Mouse (Mus musculus): ENCODE data around the gene Bcl2l11.
"Not testable (repeated sequence)": the region's sequence is repeated elsewhere in the genome, so short reads cannot be mapped to it uniquely, and the experiment has no call there.

Bcl2l11 gene

DNA sequence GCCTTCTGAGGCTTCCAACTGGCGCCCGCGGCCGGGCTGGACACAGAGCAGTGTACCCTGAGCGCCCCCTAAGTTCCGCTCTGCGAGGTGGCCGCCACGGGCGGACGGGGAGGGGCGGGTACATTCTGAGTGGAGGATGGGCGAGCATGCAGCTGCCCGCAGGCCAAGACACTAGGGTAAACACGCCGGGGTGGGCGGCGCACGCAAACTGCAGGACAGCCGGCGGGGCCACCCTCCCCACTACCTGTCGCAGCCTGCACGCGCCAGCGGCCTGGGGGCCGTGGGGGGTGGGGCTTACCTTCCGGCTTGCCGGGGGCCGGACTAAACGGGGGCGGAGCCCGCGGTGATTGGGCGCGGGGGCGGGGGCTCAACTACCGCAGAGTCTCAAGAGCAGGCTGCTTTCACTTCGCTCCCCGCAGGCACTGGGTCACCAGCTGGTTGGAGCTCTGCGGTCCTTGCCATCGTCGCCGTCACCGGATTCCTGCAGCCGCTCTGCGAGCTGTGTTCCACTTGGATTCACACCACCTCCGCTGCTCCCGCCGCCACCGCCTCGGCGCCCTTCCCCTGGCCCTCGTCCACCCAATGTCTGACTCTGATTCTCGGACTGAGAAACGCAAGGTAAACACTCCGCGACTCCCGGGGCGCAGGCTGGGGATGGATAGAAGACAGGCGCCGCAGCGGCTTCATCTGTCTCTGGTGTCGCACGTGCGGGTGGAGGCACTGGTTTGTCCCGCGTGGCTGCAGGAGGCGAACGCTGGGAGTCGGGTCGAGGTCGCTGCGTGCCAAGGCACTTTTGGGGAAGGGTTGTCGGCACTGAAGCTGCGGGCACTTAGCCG lies at the start of gene Bcl2l11:
TSS of gene Bcl2l11 (plus strand) at position 404 of the 836 bp plus-strand sequence.
- DNase-seq (ENCODE audit: low spot score in 2 of 2): peak; percentile 98 to 99

DNA sequence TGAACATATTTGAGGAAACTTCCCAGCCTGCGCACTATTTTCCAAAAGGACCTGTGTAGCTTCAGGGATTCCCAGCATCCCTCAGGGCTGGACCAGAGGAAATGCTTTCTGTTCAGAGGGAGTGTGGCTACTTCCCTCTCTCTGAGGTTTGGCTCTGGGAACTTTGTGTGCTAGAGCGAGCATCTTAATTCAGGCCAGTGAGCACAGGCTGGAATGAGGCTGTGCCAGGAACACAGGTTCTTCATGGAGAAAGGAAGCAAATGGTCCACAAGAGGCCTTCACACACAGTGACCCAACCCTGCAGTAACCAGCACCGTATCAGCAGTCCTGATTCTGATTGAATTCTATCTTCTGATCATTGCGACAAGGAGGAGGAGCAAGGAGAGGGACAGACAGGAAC lies 48.9 kb upstream of the Bcl2l11 start:
- no peak for DNase-seq (ENCODE audit: low spot score in 2 of 2)

DNA sequence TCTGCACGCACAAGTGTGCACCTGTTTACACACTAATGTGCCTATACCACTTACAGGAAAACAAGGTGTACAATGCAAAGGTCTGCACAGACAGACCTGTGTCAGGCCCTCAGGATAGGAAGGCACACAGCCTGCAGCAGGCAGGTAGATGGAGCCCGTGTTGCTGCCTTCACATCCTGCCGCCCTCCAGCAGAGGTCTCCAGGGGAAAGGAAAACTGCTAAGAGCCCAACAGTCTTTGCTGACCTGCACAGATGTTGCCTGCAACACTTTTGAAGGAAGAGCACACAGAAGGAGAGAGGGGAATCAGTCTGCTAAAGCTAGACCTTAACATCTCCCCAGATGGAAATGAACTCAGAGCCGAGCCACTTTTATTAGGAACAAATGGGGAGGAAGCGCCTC lies 47.0 kb upstream of the Bcl2l11 start:
- no peak for DNase-seq (ENCODE audit: low spot score in 2 of 2)

DNA sequence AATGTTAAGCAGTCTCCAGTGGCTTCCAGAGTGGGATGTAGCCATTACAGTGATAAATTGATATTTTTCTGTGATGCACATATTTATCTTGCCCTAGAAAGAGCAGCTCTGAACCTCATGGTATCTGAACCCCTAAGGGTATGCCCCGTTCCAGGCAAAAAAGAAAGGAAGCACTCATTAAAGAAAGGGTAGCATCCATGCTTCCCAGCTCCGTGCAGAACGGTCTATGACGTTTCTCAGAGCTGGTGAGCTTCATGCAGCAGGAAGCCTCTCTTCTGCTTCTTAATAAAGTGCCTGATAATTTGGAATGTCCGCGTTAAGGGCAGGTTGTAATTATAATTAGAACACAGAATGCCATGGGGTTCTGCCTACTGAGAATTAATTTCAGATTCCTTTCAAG lies 46.5 kb upstream of the Bcl2l11 start:
- no peak for DNase-seq (ENCODE audit: low spot score in 2 of 2)

DNA sequence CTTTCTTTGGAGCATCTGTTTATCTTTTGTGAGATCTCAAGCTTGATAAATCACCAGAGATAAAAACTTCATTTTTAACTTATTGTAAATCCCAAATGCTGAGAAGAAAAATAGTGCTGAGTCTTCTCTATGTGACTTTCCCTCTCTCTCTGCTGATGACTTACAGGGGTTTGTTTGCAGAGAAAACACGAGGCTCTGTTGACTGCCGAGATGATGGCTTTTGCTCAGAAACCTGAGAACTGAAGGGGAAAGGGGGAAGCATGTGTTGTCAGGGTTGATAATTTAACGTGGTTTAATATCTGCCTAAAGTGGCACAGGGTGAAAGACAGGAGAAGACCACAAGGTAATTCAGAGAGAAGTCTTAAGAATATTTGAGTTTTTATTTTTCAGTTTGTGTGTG lies 42.0 kb upstream of the Bcl2l11 start:
- DNase-seq (ENCODE audit: low spot score in 2 of 2): no peak

DNA sequence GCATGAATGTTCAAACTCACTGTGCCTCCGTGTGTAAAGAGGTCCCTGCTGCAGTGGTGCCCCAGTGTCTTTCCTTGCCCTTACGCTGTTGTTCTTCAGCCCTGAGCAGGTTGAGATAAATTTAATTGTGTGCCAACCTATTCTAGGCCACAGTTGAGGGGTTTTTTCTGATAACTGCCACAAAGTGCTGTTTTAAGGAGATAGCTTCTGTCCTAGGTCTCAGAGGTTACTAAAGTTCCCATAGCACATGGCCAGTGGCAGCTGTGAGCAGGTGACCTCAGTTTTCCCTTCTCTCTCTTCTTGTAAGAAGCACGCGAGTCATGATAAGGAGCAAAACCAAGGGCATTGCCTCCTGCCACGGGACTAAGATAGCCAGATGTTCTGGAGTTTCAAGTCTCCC lies 41.2 kb upstream of the Bcl2l11 start:
- DNase-seq (ENCODE audit: low spot score in 2 of 2): no peak

DNA sequence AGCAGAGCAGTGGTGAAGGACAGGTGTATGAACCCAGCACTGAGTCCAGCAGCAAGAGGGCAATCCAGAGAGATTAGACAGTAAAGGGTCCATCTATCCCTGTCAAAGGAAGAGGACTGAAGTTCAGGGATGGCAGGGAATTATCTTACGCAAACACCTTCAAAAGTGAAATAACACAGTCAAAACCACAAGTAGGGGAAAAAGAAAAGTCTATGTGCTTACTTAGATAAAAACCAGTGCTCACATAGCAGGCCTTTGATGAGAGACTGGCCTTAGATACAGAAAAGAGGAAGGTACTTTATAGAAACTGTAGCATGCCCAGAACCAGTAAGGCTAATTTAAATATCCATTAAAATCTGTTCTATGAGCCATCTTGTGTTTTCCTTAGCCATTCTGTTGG lies 40.4 kb upstream of the Bcl2l11 start:
- no peak for DNase-seq (ENCODE audit: low spot score in 2 of 2)

DNA sequence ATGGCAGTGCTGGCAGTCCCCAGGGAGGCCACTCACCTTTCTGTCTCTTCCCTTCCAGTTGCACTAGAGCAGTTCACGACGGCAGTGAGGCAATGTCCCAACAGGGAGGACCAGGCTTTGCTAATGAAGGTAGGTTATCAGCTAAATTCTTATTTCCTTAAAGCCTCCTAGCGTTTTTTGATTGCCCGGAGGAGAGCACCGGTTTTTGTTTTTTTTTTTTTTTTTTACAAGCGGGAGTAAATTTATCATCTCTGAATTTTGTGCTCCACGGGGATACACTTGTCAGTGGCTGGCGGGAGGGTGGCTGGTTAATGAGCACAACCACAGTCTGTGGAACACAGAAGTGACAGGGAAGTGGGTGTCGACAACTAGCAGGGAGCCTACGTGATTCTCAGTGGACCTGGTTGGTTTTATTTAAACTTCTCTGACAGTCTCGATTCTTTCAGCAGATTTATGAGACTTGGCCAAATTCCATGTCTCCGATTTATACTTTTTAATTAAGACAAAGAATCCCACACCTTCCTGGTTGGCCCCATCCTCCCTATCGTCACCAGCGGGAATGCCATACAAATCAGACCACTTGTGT lies 39.4 kb upstream of the Bcl2l11 start:
- DNase-seq (ENCODE audit: low spot score in 2 of 2): no peak

DNA sequence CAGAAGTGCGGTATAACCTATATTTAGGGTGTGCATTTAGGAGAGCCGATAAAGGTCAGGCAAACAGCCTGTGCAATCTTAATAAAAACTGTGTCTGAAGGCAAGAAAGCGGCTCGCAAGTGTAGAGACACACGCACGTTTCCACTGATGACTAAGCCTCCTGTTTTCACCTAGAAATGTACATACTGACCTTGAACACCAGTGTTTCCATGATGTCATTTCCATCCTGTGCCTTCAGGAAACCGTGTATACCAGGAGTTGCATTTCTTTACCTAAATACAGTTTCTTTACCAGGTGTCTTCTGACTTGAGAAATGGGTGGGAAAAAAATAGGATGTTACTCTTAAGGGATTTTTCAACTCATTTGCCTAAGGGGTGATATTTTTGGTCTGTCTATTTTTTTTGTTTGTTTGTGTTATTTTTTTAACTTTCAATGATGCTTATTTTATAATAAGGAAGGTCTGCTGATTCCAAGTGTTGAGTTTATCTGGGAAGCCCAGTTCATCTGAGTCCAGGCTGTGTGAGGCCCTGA lies 38.8 kb upstream of the Bcl2l11 start:
- DNase-seq (ENCODE audit: low spot score in 2 of 2): no peak

DNA sequence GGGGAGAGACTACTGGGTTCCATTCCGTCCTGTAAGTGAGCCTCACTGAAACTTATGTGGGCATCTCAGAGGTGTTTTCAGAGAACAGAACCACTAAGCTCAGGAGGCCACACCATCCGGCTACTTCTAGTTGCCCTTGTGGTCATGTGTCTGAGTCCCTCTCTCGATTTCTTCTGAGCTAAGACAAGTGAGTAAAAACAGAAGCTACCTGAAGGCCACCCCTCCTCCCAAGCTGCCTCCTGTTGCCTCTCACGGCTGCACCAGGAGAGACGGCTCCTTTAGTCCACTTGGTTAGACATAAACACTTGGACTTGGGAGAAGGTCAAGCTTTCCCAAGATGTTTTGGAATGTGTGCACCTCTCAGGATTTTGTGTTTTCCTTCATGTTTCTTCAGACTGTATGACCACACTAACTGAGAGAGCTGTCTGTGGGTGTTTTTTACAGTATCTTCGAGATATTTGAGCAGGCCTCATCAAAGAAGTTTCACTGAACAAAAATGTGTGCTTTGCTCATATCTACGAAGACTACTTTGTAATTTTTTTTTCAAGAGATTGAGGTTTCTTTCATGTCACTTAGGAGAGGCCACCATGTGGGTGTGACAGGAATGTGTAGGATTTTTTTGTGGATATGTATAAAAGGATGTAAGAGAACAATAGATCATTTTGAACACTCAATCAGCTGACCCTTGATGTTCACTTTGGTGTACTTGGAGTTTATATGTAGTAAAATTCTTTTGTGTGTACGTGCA lies 37.9 kb upstream of the Bcl2l11 start:
- no peak for DNase-seq (ENCODE audit: low spot score in 2 of 2)

DNA sequence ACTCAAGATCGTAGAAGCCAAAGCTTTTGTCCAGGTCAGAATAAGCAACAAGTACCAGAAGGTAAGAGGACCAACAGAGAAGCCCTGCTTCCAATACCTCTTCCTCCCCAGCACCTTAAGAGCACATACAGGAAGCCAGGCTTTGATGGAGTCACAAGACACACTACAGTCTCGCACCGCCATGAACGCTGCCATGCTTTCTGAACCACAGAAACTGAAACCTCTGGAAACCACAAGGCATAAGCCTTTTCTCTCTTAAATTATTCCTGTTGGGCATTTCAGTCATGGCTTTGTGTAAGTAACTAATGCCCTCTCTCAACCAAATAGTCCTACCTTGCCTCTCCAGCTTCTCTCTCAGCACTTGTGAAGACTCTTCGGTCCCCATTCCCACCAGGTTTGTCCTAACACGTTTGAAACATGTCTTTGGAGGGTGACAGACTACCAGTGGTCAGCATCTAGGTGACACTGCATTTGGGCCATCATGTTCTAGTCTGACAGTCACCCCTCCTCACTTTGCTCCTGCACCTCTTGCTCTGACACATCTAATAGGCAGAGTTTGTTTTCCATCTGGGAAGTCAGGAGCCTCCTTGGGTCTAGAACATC lies 35.5 kb upstream of the Bcl2l11 start:
- DNase-seq (ENCODE audit: low spot score in 2 of 2): no peak

DNA sequence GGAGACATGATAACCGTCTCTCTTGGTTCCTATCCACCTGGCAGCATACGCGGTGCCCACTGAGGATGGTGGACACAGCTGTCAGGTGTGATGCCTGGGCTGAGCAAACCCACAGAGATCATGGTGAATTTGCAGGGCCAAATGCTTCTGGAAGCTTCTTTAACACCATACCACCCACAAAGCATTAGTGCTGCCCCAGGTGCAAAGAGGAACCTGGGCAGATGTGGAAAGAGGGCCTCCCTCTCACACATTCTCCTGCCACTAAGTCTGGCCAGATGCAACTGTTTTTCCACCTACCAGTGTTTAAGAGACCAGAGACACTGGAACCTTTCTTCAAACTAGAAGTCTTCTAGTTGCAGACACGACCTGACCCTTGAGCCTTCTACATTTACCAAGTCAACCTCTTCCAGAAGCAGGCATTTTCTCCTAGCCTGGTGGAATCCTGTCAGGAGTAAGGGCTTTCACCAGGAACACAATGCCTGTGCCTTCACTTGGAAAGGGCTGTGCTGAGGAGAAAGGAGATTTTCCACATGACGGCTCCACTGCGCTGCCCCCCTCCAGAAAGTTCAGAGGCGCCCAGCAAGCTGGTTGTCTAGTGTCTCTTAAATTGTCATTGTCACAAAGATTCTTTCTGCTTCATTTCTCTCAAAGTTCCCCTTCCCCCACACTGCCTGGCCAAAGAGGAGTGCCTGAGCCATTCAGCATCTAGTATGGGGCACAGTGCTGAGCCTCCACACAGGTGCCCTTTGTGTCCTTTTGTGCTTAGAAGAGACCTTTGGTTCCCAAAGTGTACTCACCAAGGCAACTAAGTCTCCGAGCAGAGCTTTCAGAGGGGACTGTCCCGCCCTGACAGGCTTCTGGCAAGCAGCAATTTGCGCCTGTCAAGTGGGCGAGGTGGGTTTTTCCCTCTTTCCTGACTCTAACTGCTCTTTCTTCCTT lies 34.1 kb upstream of the Bcl2l11 start:
- peak in 1 of 2 experiments; percentile 44 for DNase-seq (ENCODE audit: low spot score in 2 of 2)

DNA sequence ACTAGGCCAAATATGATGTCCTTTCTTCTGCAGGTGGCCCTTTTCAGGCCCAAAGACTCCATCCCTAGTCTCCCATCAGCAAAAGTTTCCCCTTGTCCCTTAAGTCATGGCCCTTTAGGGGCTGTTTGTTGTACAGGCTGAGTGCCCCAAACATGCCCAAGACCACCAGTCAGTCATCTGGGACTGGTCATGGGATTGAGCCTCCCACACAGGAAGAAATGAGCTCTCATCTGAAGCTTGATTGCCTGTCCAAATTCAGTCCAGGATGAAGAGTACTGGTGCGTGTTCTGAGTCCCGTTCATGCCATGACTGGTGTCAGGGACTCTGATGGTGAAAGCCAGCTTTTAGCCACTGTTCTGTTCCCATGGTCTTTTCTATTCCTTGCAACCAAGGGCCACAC lies 33.4 kb upstream of the Bcl2l11 start:
- no peak for DNase-seq (ENCODE audit: low spot score in 2 of 2)

DNA sequence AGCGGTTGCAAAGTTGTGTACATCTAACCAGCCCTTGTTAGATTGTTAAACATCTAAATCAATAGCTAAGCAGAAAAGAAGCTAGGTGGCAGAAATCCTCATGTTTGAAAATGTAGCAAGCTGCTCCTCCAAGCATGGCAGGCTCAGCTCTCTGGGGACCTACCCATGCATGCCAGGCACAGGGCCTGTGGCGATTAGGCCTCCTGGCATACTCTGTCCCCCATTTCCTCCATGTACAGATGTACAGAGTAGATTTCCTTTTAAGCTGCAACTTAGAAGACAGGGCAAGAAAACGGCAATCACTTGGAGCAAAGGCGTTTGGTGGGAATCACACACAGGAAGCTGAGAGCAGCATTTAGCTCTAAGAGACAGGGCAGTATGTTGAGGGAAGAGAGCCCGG lies 31.6 kb upstream of the Bcl2l11 start:
- peak in 1 of 2 experiments; percentile 39 for DNase-seq (ENCODE audit: low spot score in 2 of 2)

DNA sequence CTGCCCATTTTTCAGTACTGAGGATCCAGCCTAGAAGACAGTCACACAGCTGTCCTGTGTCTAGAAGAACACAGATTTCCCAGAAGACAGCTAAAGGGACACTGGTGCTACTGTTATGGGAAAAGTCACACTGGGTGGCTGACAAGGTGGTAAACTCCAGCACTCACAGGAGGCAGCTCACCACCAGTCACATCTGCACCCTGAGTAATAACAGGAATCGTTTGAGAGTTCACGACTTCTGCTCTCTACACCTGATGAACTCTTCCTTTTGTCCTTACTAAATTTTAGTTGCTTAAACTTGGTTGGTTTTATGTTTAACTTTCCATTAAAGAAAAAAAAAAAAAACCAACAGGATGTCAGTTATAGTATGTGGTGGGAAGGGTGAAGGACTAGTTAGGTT lies 31.2 kb upstream of the Bcl2l11 start:
- no peak for DNase-seq (ENCODE audit: low spot score in 2 of 2)

DNA sequence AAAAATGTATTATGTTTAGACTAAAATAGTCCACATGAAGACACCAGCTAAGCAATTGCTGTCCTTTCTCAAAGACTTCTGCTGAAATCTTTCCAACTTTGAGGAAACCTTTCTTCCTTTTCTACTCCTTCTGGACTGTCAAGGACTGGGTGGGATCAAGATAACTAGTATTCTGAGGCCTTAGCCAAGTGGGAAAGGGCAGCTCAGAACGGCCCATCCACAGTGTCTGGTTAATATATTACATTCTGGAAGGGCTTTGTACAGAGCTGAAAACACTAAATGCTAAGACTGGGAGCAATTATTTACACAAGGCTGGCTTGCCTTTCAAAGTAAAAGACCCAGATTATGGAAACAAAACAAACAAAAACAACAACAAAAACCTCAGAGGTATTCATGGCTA lies 30.6 kb upstream of the Bcl2l11 start:
- DNase-seq (ENCODE audit: low spot score in 2 of 2): no peak

DNA sequence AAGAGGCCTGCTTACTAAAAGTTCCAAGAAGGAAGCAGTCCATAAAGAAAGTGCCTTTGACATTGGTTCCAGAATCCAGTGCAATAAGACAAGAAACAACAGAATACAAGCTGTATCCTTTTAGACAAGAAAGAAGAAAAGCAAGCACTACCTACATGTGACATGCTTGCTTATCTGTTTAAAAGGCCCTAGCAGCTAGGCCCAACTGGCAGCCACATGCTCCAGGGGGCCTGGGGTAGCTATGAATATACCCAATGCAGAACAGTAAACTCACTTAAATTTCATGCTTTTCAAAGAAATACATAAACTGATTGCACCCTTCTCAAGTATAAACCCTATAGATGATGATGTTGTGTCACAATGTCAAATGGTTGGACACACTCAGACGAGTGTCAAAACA lies 29.8 kb upstream of the Bcl2l11 start:
- DNase-seq (ENCODE audit: low spot score in 2 of 2): no peak

DNA sequence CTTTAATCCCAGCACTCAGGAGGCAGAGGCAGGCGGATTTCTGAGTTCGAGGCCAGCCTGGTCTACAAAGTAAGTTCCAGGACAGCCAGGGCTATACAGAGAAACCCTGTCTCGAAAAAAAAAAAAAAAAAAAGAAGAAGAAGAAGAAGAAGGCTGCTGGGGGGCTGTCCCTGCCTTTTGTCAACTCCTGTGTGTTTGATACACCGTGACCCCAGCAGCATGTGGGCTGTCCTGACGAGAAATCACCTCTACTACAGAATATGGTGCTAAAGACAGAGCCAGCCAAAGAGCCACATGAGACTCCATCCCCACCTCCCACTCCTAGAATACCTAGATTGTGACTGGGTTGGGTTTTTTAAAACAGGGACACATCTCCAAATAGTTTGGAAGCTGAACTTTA lies 27.7 kb upstream of the Bcl2l11 start:
- DNase-seq (ENCODE audit: low spot score in 2 of 2): not testable (repeated sequence)

DNA sequence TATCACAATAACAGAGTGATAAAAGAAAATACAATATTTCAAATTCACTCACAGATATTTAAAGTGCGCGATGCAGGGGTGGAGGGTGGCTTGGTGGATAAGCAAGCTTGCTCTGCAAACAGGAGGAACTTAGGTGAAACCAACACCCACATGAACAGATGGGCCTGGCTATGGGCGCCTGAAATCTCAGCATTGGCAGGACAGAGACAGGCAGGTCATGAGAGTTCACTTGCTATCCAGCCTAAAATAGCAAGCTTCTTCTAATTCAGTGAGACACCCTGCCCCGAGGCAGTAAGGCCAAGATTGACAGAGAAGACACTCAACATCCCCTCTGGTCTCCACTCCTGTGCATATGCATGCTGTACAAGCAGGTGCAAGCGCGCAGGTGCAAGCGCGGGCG lies 23.8 kb upstream of the Bcl2l11 start:
- no peak for DNase-seq (ENCODE audit: low spot score in 2 of 2)

DNA sequence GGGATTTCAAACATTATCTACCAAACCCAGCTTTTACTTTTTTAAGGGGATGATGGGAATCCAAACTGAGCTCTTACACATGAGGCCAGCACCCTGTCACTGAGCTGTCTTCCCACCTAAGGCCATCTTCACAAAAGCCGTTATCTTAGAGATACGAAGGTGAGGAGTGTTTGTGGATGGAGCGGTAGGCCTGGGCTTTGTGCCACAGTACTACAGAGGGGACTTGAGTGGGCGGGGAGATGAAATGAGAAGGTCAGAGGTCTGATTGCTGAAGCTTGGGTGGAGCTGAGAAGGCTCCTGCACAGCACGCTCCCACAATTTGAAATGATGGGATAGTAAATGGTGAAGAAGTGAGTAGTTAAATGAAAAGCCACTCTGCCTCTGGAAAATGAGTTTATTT lies 21.0 kb upstream of the Bcl2l11 start:
- no peak for DNase-seq (ENCODE audit: low spot score in 2 of 2)

DNA sequence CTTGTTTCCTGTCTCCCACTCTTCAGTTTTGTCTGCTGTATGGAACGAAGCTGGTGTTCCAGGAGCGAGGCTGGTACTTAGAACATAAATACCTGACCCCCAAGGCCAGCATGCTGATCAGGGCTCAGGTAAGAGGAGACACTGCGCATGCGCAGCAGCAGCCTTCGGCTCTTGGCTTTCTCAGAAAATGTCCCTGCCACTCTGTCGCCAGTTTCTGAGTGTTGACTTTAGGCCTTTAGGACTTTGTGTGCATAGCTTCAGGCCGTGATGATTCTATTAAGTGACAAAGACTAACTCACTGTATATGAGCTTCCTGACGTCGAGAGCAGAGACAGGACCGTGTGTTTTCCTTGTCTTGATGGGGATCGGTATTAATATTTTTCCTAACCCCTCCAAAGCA lies 20.2 kb upstream of the Bcl2l11 start:
- DNase-seq (ENCODE audit: low spot score in 2 of 2): no peak
